Mouse (Mus musculus) kidney, adult 10 weeks (tissue): Measurements from ENCODE around the gene Bank1. TPM values are rescaled to one million over a fixed set of nuclear protein-coding genes. Genes with fewer than 3 reads are reported as not detected.

ENCODE experiments used
- polyA plus RNA-seq: library from polyadenylated mRNA; stranded (reverse); fragments of 350-450 nt; fragmentation: Illumina TruSeq; extraction: RNeasy Lipid Tissue Mini Kit (QIAGEN cat#74804); gene quantifications from one replicate; pipeline ENCODE4 v1.2.3, GENCODE M21; 2014; ENCODE audit warnings: low read depth, low replicate concordance

Bank1 gene
- polyA plus RNA-seq: 0.32 TPM

DNA sequence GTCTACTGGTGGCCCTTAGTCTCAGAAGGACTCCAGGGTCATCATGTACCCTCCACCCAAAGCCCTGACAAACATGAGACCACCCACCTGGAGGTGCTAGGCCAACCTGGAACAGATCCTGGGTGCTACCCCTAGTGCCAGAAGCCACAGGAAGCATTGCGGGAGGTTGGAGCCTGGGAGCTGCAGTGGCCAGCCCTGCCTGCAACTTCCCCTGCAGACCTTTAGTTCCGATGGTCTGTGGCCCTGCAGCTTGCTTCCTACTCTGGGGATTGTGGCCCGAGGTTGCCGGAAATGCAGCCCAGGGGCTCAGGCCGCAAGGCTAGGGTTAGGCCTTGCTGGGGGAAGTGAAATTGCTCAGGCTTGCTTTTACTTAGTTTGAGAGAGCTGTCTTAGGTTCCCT is at the start of gene Bank1:
Gene Bank1 (minus strand): TSS at position 284 of the 400 bp plus-strand sequence.

